Mouse (Mus musculus): Measurements from ENCODE around the gene Itpr1. TPM values are rescaled to one million over a fixed set of nuclear protein-coding genes. Genes with fewer than 3 reads are reported as not detected.
A peak's percentile ranks its signal among the peaks of the same experiment; 100 is the strongest.

The Itpr1 gene
- polyA plus RNA-seq, 1 experiment from 2014 or later = 15.7 TPM

GRCm38 (mm10) chr6:108454061-108454891, 241.4 kb downstream of the Itpr1 start:
- H3K4me1 ChIP-seq (ENCODE audit: insufficient read depth) = peaks cover 15% of the 10 kb centered on the region
- no peak for TF ChIP-seq CTCF (IDR thresholded peaks at IDR 0.05; ENCODE audit: low read depth)
- H3K4me3 ChIP-seq (ENCODE audit: low read depth, low read length) = no peak overlapping the region
- H3K9me3 ChIP-seq (ENCODE audit: low read depth, low read length) = no peaks in the 10 kb centered on the region
- no peak overlapping the region for H3K27ac ChIP-seq (ENCODE audit: low read depth)
- DNase-seq (no peak), ATAC-seq (ENCODE audit: insufficient read depth) (no peak)
- no peak overlapping the region for H3K4me2 ChIP-seq
- no peaks in the 10 kb centered on the region for H3K27me3 ChIP-seq (ENCODE audit: insufficient read depth, low read length)
- no peak overlapping the region for H3K9ac ChIP-seq
- 66% methylated on average over 16 of the region's 16 CpGs for WGBS
- H3K36me3 ChIP-seq (ENCODE audit: insufficient read depth) = no peaks in the 10 kb centered on the region

- Histone ChIP-seq H3K9me3 (ENCODE audit: low read depth, low read length) (no peaks in the 10 kb centered on the region), H3K4me3 (ENCODE audit: low read depth, low read length) (no peak overlapping the region), H3K4me1 (ENCODE audit: insufficient read depth) (peaks cover 15% of the 10 kb centered on the region), H3K9ac (no peak overlapping the region), H3K27ac (ENCODE audit: low read depth) (no peak overlapping the region), H3K27me3 (ENCODE audit: insufficient read depth, low read length) (no peaks in the 10 kb centered on the region), H3K4me2 (no peak overlapping the region), H3K36me3 (ENCODE audit: insufficient read depth) (no peaks in the 10 kb centered on the region)
- ATAC-seq (ENCODE audit: insufficient read depth) (no peak), DNase-seq (no peak)
- WGBS = 87% methylated on average over 7 of the region's 7 CpGs
- no peak for TF ChIP-seq CTCF (IDR thresholded peaks at IDR 0.05; ENCODE audit: low read depth)
Observed at GRCm38 (mm10) chr6:108454979-108455836, 242.3 kb downstream of the Itpr1 start.

- DNase-seq (peak; percentile 63), ATAC-seq (ENCODE audit: insufficient read depth) (peak; percentile 55; the same call in 1 of the 2 replicates)
- H3K4me1 ChIP-seq (ENCODE audit: insufficient read depth) = peaks cover 15% of the 10 kb centered on the region
- TF ChIP-seq CTCF (IDR thresholded peaks at IDR 0.05; ENCODE audit: low read depth) = no peak
- H3K27me3 ChIP-seq (ENCODE audit: insufficient read depth, low read length) = no peaks in the 10 kb centered on the region
- H3K36me3 ChIP-seq (ENCODE audit: insufficient read depth) = no peaks in the 10 kb centered on the region
- peak overlapping the region; percentile 51 for H3K4me2 ChIP-seq
- peak overlapping the region; percentile 88 for H3K27ac ChIP-seq (ENCODE audit: low read depth)
- H3K9ac ChIP-seq = peak overlapping the region; percentile 37
- H3K9me3 ChIP-seq (ENCODE audit: low read depth, low read length) = no peaks in the 10 kb centered on the region
- WGBS = 21% methylated on average over 18 of the region's 18 CpGs
- H3K4me3 ChIP-seq (ENCODE audit: low read depth, low read length) = no peak overlapping the region
Observed at GRCm38 (mm10) chr6:108456231-108457062, 243.6 kb downstream of the Itpr1 start.

- H3K4me3 ChIP-seq (ENCODE audit: low read depth, low read length) = no peak overlapping the region
- no peaks in the 10 kb centered on the region for H3K36me3 ChIP-seq (ENCODE audit: insufficient read depth)
- no peak overlapping the region; the same call in 1 of the 2 replicates for H3K9ac ChIP-seq
- peaks cover 15% of the 10 kb centered on the region for H3K4me1 ChIP-seq (ENCODE audit: insufficient read depth)
- DNase-seq = peak; percentile 62
- no peaks in the 10 kb centered on the region for H3K9me3 ChIP-seq (ENCODE audit: low read depth, low read length)
- peak overlapping the region; percentile 88 for H3K27ac ChIP-seq (ENCODE audit: low read depth)
- no peak for TF ChIP-seq CTCF (IDR thresholded peaks at IDR 0.05; ENCODE audit: low read depth)
- peak; percentile 76 for ATAC-seq (ENCODE audit: insufficient read depth)
- no peaks in the 10 kb centered on the region for H3K27me3 ChIP-seq (ENCODE audit: insufficient read depth, low read length)
- WGBS = 3% methylated on average over 5 of the region's 5 CpGs
- H3K4me2 ChIP-seq = peak overlapping the region; percentile 51
Observed at GRCm38 (mm10) chr6:108457063-108457405, 244.1 kb downstream of the Itpr1 start.

- H3K27me3 ChIP-seq (ENCODE audit: insufficient read depth, low read length) = no peaks in the 10 kb centered on the region
- H3K36me3 ChIP-seq (ENCODE audit: insufficient read depth) = no peaks in the 10 kb centered on the region
- peaks cover 15% of the 10 kb centered on the region for H3K4me1 ChIP-seq (ENCODE audit: insufficient read depth)
- DNase-seq (peak; percentile 83), ATAC-seq (ENCODE audit: insufficient read depth) (peak; percentile 42)
- 0 out of 2 replicates have a peak overlapping the region, but pooled peaks have one; percentile 33 for H3K4me2 ChIP-seq
- H3K9me3 ChIP-seq (ENCODE audit: low read depth, low read length) = no peaks in the 10 kb centered on the region
- TF ChIP-seq CTCF (IDR thresholded peaks at IDR 0.05; ENCODE audit: low read depth) = no peak
- H3K4me3 ChIP-seq (ENCODE audit: low read depth, low read length) = no peak overlapping the region
- peak overlapping the region; percentile 79 for H3K27ac ChIP-seq (ENCODE audit: low read depth)
- no peak overlapping the region for H3K9ac ChIP-seq
- 34% methylated on average over 14 of the region's 14 CpGs for WGBS
Observed at GRCm38 (mm10) chr6:108457516-108458181, 244.8 kb downstream of the Itpr1 start.

GRCm38 (mm10) chr6:108458182-108458571, 245.3 kb downstream of the Itpr1 start:
- peaks cover 15% of the 10 kb centered on the region for H3K4me1 ChIP-seq (ENCODE audit: insufficient read depth)
- DNase-seq (no peak), ATAC-seq (ENCODE audit: insufficient read depth) (peak; percentile 13; the same call in 1 of the 2 replicates)
- no peak overlapping the region for H3K9ac ChIP-seq
- no peaks in the 10 kb centered on the region for H3K36me3 ChIP-seq (ENCODE audit: insufficient read depth)
- H3K4me2 ChIP-seq = no peak overlapping the region
- no peak overlapping the region for H3K4me3 ChIP-seq (ENCODE audit: low read depth, low read length)
- WGBS = 35% methylated on average over 2 of the region's 2 CpGs
- H3K9me3 ChIP-seq (ENCODE audit: low read depth, low read length) = no peaks in the 10 kb centered on the region
- H3K27ac ChIP-seq (ENCODE audit: low read depth) = peak overlapping the region; percentile 79
- H3K27me3 ChIP-seq (ENCODE audit: insufficient read depth, low read length) = no peaks in the 10 kb centered on the region
- TF ChIP-seq CTCF (IDR thresholded peaks at IDR 0.05; ENCODE audit: low read depth) = no peak
